Mouse (Mus musculus) spleen, adult 2 months (tissue): ENCODE results near the gene Mapk8ip2. TPM values are rescaled to one million over a fixed set of nuclear protein-coding genes. Genes with fewer than 3 reads are reported as not detected.

Source experiments
- DNase-seq, 2 experiments: peaks; one replicate each; pipeline versions ENCODE4 v3.0.0 to v3.0.0-alpha.2; 2012 to 2021; ENCODE audit warnings: low spot score in 2 of 2, low read depth in 1 of 2
- H3K27ac ChIP-seq: fragments of 200-500 bp; 2 replicates; pipeline ENCODE4 v1.5.1; 2012; ENCODE audit warnings: low read length, inconsistent platforms; ENCODE audit not compliant: insufficient read depth
- H3K27me3 ChIP-seq: fragments of 200-500 bp; 2 replicates; pipeline ENCODE4 v1.6.1; 2012; ENCODE audit warnings: mild to moderate bottlenecking, moderate library complexity, low read length, inconsistent platforms; ENCODE audit not compliant: control insufficient read depth, insufficient read depth
- H3K36me3 ChIP-seq: fragments of 200-500 bp; 2 replicates; pipeline ENCODE4 v1.6.1; 2012; ENCODE audit warnings: mild to moderate bottlenecking, low read length, inconsistent platforms; ENCODE audit not compliant: control insufficient read depth, insufficient read depth
- H3K4me1 ChIP-seq: fragments of 200-500 bp; 2 replicates; pipeline ENCODE4 v1.6.1; 2011; ENCODE audit warnings: inconsistent platforms; ENCODE audit not compliant: control insufficient read depth, insufficient read depth, insufficient read length
- H3K4me3 ChIP-seq: fragments of 200-500 bp; 2 replicates; pipeline ENCODE4 v1.5.1; 2011; ENCODE audit warnings: mild to moderate bottlenecking, inconsistent platforms; ENCODE audit not compliant: insufficient read depth, insufficient read length; ENCODE audit errors: extremely low read depth
- CTCF ChIP-seq: fragments of 200-500 bp; IDR thresholded peaks from 2 replicates; pipeline ENCODE4 v1.5.1; 2011; ENCODE audit warnings: mild to moderate bottlenecking, inconsistent platforms; ENCODE audit not compliant: insufficient read depth, insufficient read length, insufficient replicate concordance; ENCODE audit errors: extremely low read depth
- POLR2A ChIP-seq: fragments of 200-500 bp; IDR thresholded peaks from 2 replicates; pipeline ENCODE4 v1.6.1; 2011; ENCODE audit warnings: low read depth, low read length, inconsistent platforms
- WGBS: fragments of 180-500 bp; shearing (Covaris S2); methylation state at CpG from one replicate; pipeline ENCODE4 v1.1.7; 2018; 5-methylcytosine and 5-hydroxymethylcytosine counted together
- polyA plus RNA-seq: library from polyadenylated mRNA; depleted of rRNA; stranded (reverse); fragments of >200 nt; gene quantifications from 2 replicates; pipeline ENCODE4 v1.2.3, GENCODE M21; 2012; rRNA removed

The Mapk8ip2 gene
- polyA plus RNA-seq = 0.02 TPM in 1 of 2 replicates, not detected in the other

DNA sequence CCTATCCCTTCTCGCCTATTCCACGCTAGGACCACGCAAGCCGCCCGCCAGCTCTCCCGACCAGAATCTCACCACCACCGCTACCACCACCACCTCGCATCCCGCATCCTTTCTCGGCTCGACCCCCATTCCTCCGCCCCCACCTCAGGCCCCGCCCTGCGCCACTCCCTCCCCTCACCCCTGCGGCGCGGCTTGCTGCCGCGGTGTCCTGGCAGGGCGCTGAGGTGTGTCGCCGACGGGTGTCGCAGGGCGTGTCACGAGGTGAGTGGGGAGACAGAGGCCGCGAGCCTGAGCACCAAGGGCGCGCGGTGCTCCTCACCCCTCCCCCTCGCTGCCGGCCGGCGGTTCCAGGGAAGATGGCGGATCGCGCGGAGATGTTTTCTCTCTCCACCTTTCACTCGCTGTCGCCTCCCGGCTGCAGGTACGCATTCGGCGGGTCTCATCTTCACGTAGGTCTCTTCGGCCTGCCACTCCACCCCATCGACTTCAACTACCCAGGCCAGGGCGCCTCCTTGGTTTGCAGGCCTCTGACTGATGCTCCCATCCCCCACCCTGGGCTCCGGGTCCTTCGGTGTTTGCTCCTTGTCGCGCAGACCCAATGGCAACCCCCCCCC lies at the start of gene Mapk8ip2:
TSS of gene Mapk8ip2 (plus strand) at position 49 of the 614 bp plus-strand sequence.
- DNase-seq = no peak
- WGBS = 6% methylated on average over 53 of the region's 53 CpGs
- Histone ChIP-seq H3K27ac (no peak within 1 kb of the TSS), H3K27me3 (peaks cover 9% of the 10 kb centered on the region), H3K4me1 (peaks cover 11% of the 10 kb centered on the region), H3K36me3 (no peaks in the 10 kb centered on the region), H3K4me3 (no peak within 1 kb of the TSS)
- TF ChIP-seq CTCF = no peak
- no peak for TF ChIP-seq POLR2A

- H3K36me3 ChIP-seq = no peaks in the 10 kb centered on the region
- H3K27me3 ChIP-seq = no peaks in the 10 kb centered on the region
- WGBS = 73% methylated on average over 10 of the region's 10 CpGs
- DNase-seq = no peak
- TF ChIP-seq POLR2A (no peak), CTCF (no peak)
- no peaks in the 10 kb centered on the region for H3K4me1 ChIP-seq
- H3K27ac ChIP-seq = no peak overlapping the region
- H3K4me3 ChIP-seq = no peak overlapping the region
These were observed 48.7 kb upstream of the Mapk8ip2 start for GRCm38 (mm10) chr15:89404831-89405623.

DNA sequence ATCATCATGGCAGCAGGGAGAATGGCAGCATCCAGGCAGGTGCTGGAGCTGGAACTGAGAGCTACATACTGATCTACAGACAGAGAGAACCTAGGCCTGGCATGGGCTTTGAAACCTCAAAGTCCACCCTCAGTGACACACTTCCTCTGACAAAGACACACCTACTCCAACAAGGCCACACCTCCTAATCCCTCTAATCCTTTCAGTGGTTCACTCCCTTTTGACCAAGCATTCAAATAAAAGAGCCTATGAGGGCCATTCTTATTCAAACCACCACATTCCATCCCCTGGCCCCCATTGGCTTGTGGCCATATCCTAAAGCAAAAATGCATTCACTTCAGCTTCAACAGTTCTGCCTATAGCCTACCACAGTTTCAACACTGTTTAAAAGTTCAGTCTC lies 47.0 kb upstream of the Mapk8ip2 start:
- no peak for DNase-seq
- Histone ChIP-seq H3K4me3 (no peak overlapping the region), H3K27me3 (no peaks in the 10 kb centered on the region), H3K4me1 (no peaks in the 10 kb centered on the region), H3K27ac (no peak overlapping the region), H3K36me3 (no peaks in the 10 kb centered on the region)
- TF ChIP-seq POLR2A (no peak), CTCF (no peak)

GRCm38 (mm10) chr15:89410118-89410517 lies 43.6 kb upstream of the Mapk8ip2 start, which contains the start of gene Syce3:
Syce3 (minus strand) TSS chr15:89410503.
- Histone ChIP-seq H3K36me3 (no peaks in the 10 kb centered on the region), H3K27ac (no peak within 1 kb of the TSS), H3K4me1 (no peaks in the 10 kb centered on the region), H3K27me3 (no peaks in the 10 kb centered on the region), H3K4me3 (no peak within 1 kb of the TSS)
- no peak for DNase-seq
- TF ChIP-seq CTCF = no peak
- no peak for TF ChIP-seq POLR2A
- WGBS = 92% methylated on average over 24 of the region's 24 CpGs

DNA sequence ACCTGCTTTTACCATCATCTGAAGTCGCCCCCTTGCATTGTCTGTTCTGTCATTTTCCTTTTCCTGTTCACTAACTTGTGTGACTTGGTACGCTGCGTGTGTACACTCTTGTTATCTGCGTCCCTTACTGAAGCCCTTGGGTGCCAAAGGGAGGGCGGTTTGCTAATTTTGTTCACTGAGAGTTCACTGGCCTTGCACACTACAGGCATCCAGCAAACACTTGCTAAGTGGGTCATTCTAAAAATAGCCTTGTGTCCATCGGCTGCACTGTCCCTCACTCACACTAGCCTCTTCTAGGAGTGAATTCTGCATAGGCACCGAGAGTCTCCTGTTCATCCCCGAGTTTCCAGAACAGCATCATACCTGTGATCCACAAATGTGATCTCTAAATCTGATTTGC lies 38.4 kb upstream of the Mapk8ip2 start:
- Histone ChIP-seq H3K27me3 (no peaks in the 10 kb centered on the region), H3K4me1 (no peaks in the 10 kb centered on the region), H3K36me3 (peaks cover 11% of the 10 kb centered on the region), H3K4me3 (no peak overlapping the region), H3K27ac (no peak overlapping the region)
- WGBS = 83% methylated on average over 8 of the region's 8 CpGs
- TF ChIP-seq CTCF = no peak
- TF ChIP-seq POLR2A = no peak
- no peak for DNase-seq

DNA sequence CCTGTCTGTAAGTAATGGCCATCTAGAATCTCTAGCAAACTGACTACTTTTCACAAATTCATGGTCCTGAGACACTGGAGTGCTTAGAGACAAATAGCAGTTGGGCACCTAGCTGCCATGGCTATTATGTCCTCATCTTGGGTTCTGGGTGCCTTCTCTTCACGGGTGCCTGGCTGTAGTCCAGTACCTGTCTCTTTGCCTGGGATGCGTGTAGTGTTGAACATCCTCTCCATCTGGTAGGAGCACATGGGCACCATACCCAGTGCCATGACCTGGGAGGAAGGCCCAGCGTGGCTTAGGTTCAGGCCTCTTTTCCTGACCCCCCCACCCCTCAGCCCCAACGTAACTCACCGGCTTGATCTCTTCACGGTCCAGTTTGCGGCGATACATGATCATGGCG lies 31.8 kb upstream of the Mapk8ip2 start:
- TF ChIP-seq CTCF (no peak), POLR2A (no peak)
- no peak for DNase-seq
- Histone ChIP-seq H3K27ac (no peak overlapping the region), H3K4me1 (no peaks in the 10 kb centered on the region), H3K36me3 (peaks cover 19% of the 10 kb centered on the region), H3K27me3 (no peaks in the 10 kb centered on the region), H3K4me3 (no peak overlapping the region)
- 94% methylated on average over 9 of the region's 9 CpGs for WGBS

GRCm38 (mm10) chr15:89424621-89425020 lies 29.1 kb upstream of the Mapk8ip2 start:
- peaks cover 18% of the 10 kb centered on the region for H3K36me3 ChIP-seq
- no peak for DNase-seq
- H3K4me1 ChIP-seq = peaks cover 5% of the 10 kb centered on the region
- WGBS = 93% methylated on average over 8 of the region's 8 CpGs
- H3K4me3 ChIP-seq = no peak overlapping the region
- H3K27me3 ChIP-seq = no peaks in the 10 kb centered on the region
- no peak for TF ChIP-seq POLR2A
- no peak overlapping the region for H3K27ac ChIP-seq
